Mouse (Mus musculus) natural killer cell, adult 2 months (primary cell): ENCODE data around the gene Cwc25.
"Not testable (repeated sequence)": the region's sequence is repeated elsewhere in the genome, so short reads cannot be mapped to it uniquely, and the experiment has no call there.

Experiments used
- DNase-seq, 2 experiments: peaks; one replicate each; pipeline ENCODE4 v3.0.0; 2022; ENCODE audit warnings: low spot score in 2 of 2

The Cwc25 gene

GRCm38 (mm10) chr11:97800691-97801408 lies 34.5 kb upstream of the Cwc25 start:
- no peak for DNase-seq

DNA sequence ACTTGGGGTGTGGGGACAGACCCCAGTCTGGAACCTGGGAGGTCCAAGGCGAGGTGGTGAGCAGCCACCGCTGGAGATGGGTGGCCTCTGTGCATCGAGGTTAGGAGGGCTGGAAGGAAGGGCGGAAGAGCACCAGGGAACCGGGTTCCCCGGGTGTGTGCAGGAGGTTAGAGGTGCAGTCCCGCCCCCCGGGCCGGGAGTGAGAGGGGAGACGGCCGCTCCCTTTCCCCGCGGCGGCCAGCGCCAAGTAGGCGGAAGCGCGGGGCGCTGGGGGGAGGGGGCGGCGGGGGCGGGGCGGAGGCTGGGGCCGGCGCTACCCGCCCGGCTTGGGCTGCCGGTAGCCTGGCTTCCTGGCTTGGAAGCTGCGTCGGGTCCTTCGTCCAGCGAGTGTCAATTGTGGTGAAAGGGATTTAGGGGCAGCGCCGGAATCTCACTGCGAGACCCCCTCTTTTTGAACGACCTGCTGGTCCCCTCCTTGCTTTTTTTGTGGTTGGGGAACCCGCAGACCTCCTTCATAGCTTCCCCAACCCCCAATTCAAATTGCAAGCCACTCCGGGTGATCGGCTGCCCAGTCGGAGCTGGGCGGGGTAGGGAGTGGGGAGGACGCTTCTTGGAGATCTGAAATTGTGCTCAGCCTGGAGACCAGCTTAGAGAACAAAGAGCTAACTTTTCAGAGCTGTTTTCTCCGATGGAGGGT lies 33.8 kb upstream of the Cwc25 start:
- peak; percentile 57 to 63 for DNase-seq

DNA sequence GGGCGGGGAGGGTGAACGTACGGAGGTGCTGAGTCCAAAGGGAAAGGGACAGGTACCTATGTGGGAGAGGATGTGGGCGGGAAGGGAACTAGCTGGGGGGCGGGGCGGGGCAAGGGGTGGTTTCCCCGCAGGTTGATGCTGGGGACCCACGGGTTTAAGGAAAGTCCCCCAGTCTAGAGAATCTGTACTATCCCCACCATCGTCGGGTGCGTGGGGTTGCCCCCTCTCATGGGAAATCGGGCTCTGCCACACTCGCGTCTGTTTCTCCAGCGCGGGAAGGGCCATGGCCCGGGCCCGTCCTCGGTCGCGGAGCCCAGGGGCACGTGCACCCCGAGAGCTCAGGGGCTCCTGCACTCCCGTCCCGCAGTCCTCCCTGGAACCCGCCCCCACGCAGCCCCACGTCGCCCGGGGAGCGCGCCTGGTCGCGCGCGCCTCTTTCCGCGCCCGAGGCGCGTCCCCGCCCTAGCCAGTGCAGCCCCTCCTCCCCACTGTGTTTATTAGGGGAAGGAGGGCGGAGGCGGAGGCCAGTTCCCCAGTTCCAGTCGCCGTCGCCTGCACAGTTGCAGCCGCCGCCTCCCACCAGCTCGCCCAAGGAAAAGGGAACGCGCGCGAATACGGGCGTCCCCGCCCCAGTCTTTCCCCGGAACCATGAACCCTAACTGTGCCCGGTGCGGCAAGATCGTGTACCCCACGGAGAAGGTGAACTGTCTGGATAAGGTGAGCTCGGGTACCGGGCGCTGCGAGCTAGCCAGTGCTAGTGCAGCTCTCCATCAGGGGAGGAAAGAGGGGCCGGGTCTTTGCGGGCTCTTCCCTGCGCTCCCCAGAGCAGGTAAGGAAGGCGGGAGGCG lies 33.0 kb upstream of the Cwc25 start:
- peak; percentile 77 to 83 for DNase-seq

- peak; percentile 92 to 94 for DNase-seq
Observed at GRCm38 (mm10) chr11:97798782-97799145, 32.4 kb upstream of the Cwc25 start, which contains the start of gene Lasp1. Gene Lasp1, plus strand, starts transcription at chr11:97799000.

DNA sequence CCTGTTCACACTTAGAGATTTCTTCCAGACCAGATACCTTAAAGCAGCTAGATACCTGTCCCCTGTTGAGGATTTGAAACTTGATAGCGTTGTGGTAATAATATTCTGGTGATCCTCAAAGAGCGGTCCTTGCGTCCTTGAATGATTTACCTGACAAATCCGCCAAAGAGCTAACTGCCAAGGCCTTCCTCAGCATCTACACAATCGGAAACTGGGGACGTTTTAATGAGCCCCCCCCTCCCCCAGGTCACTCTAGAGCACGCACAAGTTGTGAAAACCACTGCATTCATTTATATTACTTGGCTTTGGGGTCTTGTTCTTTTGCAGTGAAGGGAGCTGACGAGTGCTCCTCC lies 31.7 kb upstream of the Cwc25 start:
- DNase-seq, result no peak

GRCm38 (mm10) chr11:97797369-97798082 lies 31.2 kb upstream of the Cwc25 start:
- DNase-seq, result no peak

DNA sequence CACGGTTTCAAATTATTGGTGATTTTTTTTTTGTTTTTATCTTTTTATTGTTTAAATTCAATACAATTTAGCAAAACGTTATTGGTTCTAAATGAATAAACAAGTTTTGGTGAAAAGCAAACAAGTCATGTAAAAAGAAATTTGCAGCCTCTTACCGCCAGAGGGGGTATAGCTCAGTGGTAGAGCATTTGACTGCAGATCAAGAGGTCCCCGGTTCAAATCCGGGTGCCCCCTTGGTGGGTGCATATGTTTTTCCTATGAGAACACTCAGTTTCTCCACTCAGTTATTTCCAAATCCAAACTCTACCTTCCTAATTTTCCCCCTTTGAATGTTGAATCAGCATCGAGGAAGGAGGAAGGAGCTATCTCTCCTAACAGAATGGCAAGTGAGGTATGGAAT lies 30.6 kb upstream of the Cwc25 start:
- peak; percentile 71 to 78 for DNase-seq

- DNase-seq, result peak; percentile 67 to 69
Observed at GRCm38 (mm10) chr11:97793165-97793564, 26.8 kb upstream of the Cwc25 start.

DNA sequence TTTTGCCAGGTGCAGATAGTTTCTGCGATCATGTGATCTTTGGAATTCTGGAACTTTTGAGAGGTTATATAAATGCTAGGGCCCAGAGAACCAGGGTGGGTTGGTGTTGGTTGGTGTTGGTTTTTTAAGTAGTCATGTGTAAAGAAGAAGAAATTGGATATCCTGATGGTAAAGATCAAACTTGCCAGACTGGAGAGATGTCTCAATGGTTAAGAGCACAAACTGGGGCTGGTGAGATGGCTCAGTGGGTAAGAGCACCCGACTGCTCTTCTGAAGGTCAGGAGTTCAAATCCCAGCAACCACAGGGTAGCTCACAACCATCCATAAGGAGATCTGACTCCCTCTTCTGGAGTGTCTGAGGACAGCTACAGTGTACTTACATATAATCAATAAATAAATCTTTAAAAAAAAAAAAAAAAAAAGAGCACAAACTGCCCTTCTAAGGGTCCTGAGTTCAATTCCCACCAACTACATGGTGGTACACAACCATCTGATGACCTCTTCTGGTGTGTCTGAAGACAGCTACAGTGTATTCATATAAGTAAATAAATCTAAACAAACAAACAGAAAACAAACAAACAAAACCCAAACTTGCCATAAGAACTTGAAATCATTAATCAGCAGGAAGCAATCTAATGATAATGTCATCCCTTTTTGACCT lies 24.6 kb upstream of the Cwc25 start:
- not testable (repeated sequence) for DNase-seq

GRCm38 (mm10) chr11:97789727-97790126 lies 23.4 kb upstream of the Cwc25 start:
- no peak for DNase-seq

DNA sequence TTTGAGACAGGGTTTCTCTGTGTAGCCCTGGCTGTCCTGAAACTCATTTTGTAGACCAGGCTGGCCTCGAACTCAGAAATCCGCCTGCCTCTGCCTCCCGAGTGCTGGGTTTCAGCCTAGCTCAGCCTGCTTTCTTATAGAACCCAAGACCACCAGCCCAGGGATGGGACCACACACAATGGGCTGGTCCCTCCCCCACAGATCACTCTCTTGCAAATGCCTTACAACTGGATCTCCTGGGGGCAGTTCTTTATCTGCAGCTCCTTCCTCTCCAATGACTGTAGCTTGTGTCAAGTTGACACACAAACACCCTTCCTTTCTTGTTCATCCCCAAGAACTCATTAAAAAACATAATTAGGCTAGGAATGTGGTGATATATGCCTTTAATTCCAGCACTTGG lies 21.6 kb upstream of the Cwc25 start:
- DNase-seq, result no peak

GRCm38 (mm10) chr11:97782564-97782895 lies 16.2 kb upstream of the Cwc25 start:
- no peak for DNase-seq

- DNase-seq, result peak; percentile 96 to 99
Observed at GRCm38 (mm10) chr11:97781832-97782563, 15.6 kb upstream of the Cwc25 start, which contains the start of gene Rpl23. Gene Rpl23, minus strand, starts transcription at chr11:97782437.

DNA sequence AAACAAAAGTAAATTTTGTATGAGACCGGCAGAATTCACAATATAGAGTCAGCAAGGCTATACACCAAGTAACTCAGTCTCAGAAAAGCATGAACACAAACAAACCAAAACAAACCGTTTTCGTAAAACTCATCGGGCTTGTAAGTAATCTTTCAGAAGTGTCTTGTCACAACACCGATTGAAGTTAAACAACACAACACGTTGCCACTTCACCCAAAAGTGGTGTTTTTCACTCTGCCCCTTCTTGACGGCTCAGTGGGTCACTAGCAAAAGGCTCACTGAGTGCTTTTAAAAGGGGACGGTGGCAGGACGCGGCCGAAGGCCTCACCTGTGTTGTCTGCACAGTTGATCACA lies 15.1 kb upstream of the Cwc25 start:
- DNase-seq, result no peak

GRCm38 (mm10) chr11:97779968-97780701 lies 13.8 kb upstream of the Cwc25 start:
- DNase-seq, result no peak

DNA sequence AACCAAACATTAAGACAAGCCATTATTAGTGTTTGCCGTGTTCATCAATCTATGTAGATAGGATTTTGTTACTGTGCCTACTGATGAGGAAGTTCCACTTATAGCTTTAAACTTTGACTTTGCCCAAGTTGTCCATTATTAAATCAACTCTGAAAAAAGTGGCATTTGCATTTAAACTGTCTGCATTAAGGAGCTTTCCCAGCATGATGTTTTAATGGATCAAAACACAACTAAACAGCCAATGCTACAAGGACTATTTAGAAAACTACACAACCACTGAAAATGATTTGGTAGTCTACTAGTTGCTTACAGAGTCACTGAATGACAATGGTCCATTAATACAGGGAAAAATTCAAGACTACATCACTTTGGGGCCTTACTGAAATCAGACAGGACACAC lies 12.6 kb upstream of the Cwc25 start:
- DNase-seq, result no peak

DNA sequence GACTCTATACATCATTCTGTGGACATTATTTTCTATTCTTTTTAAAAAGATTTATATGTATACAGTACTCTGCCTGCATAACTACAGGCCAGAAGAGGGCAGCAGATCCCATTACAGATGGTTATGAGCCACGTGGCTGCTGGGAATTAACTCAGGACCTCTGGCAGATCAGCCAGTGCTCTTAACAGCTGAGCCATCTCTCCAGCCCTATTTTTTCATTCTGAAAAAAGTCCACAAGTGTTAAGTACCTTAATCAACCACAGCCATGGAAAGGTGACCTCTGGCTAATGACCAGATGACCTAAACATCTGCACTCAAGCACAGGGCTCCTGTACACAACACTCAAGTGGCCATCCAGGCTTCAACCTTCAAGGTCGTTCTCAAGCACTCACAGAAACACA lies 10.8 kb upstream of the Cwc25 start:
- DNase-seq, result peak in 1 of 2 experiments; percentile 34

DNA sequence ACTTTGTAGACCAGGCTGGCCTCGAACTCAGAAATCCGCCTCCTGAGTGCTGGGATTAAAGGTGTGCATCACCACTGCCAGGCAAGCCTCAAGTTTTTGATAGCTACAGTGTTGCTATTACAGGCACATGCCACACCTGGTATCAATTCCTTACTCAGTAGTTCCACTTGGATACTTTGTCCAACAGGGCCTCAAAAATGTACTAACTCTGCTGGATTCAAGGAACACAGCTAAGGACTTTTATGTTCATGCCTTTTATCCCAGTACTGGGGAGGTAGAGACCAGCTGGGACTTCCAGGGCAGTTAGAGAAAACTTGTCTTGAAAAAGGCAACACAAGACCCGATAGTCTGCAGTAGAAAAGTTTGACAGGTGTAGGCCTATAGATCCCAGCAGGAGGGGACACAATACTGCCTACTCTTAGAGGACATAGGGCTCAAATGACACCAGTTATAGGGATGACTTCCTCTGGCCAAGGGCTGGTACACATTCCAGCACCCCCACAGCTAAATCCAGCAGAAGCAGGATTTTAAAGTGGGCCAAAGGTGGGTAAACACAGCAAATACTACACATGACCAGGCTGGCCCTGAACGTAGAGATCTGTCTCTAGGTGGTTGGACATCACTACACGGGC lies 10.3 kb upstream of the Cwc25 start:
- no peak for DNase-seq

- DNase-seq, result no peak
Observed at GRCm38 (mm10) chr11:97775808-97776496, 9.6 kb upstream of the Cwc25 start, which contains the start of gene 1700001P01Rik. Gene 1700001P01Rik, minus strand, starts transcription at chr11:97775918.
